Mouse (Mus musculus) heart, adult 2 months (tissue): ENCODE measurements around the gene Eif1. TPM values are rescaled to one million over a fixed set of nuclear protein-coding genes. Genes with fewer than 3 reads are reported as not detected.

Experiments used
- DNase-seq, 2 experiments: peaks; one replicate each; pipeline ENCODE4 v3.0.0; 2021
- H3K27ac ChIP-seq: fragments of 200-600 bp; 2 replicates; pipeline ENCODE4 v1.8.1; 2022
- H3K27me3 ChIP-seq: fragments of 200-500 bp; 2 replicates; pipeline ENCODE4 v1.6.1; 2012; ENCODE audit warnings: mild to moderate bottlenecking, low read length, inconsistent platforms, mixed read lengths; ENCODE audit not compliant: control insufficient read depth, insufficient read depth
- H3K36me3 ChIP-seq: fragments of 200-500 bp; 2 replicates; pipeline ENCODE4 v1.6.1; 2012; ENCODE audit warnings: low read length, inconsistent platforms; ENCODE audit not compliant: control insufficient read depth, insufficient read depth
- H3K4me1 ChIP-seq: fragments of 200-500 bp; 2 replicates; pipeline ENCODE4 v1.6.1; 2011; ENCODE audit warnings: low read length; ENCODE audit not compliant: control insufficient read depth, insufficient read depth
- H3K4me3 ChIP-seq: fragments of 200-600 bp; 2 replicates; pipeline ENCODE4 v1.8.1; 2022
- H3K79me2 ChIP-seq: fragments of 200-500 bp; replicated peaks from 2 replicates; pipeline ENCODE4 v1.6.1; 2012; ENCODE audit warnings: mild to moderate bottlenecking, inconsistent platforms, low read length, moderate library complexity, mixed read lengths; ENCODE audit not compliant: control insufficient read depth, insufficient read depth
- H3K9ac ChIP-seq: fragments of 200-500 bp; 2 replicates; pipeline ENCODE4 v1.6.1; 2012; ENCODE audit warnings: low read depth, mild to moderate bottlenecking, control low read depth, inconsistent platforms, low read length, mixed read lengths
- CTCF ChIP-seq: fragments of 200-600 bp; IDR thresholded peaks from 2 replicates; pipeline ENCODE4 v1.8.1; 2022; ENCODE audit warnings: antibody characterized with exemption, mild to moderate bottlenecking, moderate library complexity
- EP300 ChIP-seq: fragments of 200-500 bp; IDR thresholded peaks from 2 replicates; pipeline ENCODE4 v1.6.1; 2011; ENCODE audit warnings: low read depth, low read length, control low read depth; ENCODE audit not compliant: insufficient read depth
- POLR2A ChIP-seq: fragments of 200-500 bp; IDR thresholded peaks from 2 replicates; pipeline ENCODE4 v1.6.1; 2011; ENCODE audit warnings: mild to moderate bottlenecking, low read depth, low read length, control low read depth; ENCODE audit not compliant: insufficient read depth
- WGBS: fragments of 180-500 bp; shearing (Covaris S2); methylation state at CpG from one replicate; pipeline ENCODE4 v1.1.7; 2018; 5-methylcytosine and 5-hydroxymethylcytosine counted together
- intact Hi-C: fragments of 180-260 bp; cut with DNase I; formaldehyde crosslinking; loops from one replicate; pipeline ENCODE4 v1.15.1; 2025
- polyA plus RNA-seq: library from polyadenylated mRNA; depleted of rRNA; stranded (reverse); fragments of >200 nt; gene quantifications from 2 replicates; pipeline ENCODE4 v1.2.3, GENCODE M21; 2012
- total RNA-seq, 2 experiments: library from RNA; stranded (reverse); gene quantifications; 2 replicates each; pipeline ENCODE4 v1.2.3; 2021

The Eif1 gene
- total and polyA plus RNA-seq, 3 experiments = 195 to 2,054 (median 1,735) TPM

DNA sequence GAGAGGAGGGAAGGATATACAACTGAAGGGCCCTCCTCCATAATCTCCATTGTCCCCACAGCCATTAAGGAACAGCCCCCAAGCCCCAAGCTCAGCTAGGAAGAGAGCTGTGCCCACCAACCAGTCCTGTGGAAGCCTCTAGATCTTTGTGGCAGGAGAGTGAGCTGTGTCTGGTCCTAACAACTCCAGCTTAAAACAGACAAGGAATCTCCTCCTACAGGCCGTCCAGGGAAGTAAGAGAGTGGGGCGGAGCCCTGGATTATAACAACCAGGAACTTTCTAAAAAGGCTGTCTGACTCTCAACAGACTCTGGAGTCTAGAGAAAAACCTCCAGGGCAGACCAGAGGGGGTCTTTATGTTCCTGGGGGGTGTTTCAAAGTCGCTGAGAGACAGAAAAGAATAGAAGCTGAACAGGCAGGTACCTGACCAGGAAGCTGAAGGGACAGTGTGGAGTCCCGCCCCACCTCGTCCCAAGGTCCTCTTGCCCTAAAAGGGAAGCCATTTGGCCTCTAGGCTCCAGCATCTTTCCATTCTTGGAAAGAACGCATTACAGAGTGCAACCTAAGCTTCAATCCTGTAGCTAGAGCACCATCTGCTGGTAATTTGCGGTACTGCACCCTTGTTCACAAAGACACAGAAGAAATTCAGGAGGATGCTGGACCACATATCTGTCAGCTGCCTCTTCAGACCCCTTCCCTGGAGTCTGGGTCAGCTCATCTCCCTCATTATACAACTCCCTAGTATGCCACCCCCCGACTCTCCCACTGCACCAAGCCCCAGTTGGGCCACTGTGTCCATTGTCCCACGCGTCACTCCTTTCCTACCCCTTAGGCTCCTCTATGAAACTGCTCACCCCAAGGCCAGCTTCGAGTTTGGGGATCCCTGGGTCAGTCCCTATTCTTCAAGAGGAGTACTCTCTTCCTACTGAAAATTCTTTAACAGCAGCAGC, 37.8 kb upstream of the Eif1 start:
- no peak for TF ChIP-seq POLR2A
- TF ChIP-seq CTCF = peak; percentile 77
- 0 out of 2 replicates have a peak, but pooled peaks have one; percentile 10 for TF ChIP-seq EP300
- 20% methylated on average over 11 of the region's 11 CpGs for WGBS

DNA sequence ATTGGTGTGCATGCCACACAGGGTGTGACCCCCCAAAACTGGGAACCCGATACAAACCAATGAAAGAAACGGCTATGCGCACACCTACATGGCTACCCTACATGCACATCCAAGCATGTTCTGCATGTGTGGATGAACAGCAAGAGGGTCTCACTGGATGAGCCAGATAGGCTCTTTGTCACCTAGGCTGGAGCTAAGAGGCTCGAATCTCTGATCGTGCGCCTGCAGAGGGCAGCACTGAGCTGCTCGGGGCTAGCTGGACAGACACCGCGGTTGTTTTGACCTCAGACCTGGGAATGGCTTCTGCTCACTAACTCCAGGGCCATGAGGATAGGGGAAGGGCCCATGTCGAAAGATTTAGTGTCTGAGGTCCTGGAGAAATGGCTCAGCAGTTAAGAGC, 37.1 kb upstream of the Eif1 start:
- TF ChIP-seq POLR2A (no peak), EP300 (no peak), CTCF (peak; percentile 82)
- Histone ChIP-seq H3K79me2 (no peaks in the 10 kb centered on the region), H3K36me3 (no peaks in the 10 kb centered on the region), H3K27me3 (no peaks in the 10 kb centered on the region), H3K4me1 (no peaks in the 10 kb centered on the region; the same call in 1 of the 2 replicates), H3K27ac (no peak overlapping the region), H3K4me3 (no peak overlapping the region), H3K9ac (no peak overlapping the region)
- peak; percentile 68 to 84 for DNase-seq
- 20% methylated on average over 10 of the region's 10 CpGs for WGBS
- intact Hi-C loops = loop anchor here (1.0 to 5.0 kb wide), 4 partner anchors 16 to 904 kb away; no protein-coding TSS in a partner anchor

More for the DNA sequence above, 37.8 kb upstream of the Eif1 start:
- intact Hi-C loops = loop anchor here (1.0 to 5.0 kb wide), 4 partner anchors 16 to 903 kb away; no protein-coding TSS in a partner anchor
- Histone ChIP-seq H3K79me2 (no peaks in the 10 kb centered on the region), H3K27ac (no peak overlapping the region), H3K4me3 (no peak overlapping the region), H3K27me3 (no peaks in the 10 kb centered on the region), H3K9ac (no peak overlapping the region), H3K4me1 (no peaks in the 10 kb centered on the region), H3K36me3 (no peaks in the 10 kb centered on the region)
- peak; percentile 63 to 83 for DNase-seq

DNA sequence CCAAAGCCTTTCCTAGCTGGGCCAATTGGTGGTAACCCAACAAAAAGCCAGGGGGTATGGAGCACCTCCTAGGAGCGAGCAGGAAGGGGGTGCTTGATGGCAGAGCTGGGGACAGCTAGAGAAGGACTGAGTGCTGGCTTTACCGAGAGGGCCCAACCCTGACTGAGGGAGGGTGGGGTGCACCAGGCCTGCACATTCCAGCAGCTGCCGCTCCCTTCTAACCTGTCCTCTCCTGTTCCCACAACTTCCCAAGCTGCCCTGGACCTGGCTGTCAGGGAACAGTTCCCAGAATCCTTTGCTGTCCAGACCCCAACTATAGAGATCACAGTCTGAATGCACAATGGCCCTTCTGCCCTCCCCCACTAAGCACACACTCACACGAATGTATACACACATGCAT, 34.7 kb upstream of the Eif1 start:
- no peaks in the 10 kb centered on the region for H3K79me2 ChIP-seq
- H3K4me3 ChIP-seq = no peak overlapping the region
- no peak for TF ChIP-seq EP300
- no peak for TF ChIP-seq POLR2A
- no peak overlapping the region for H3K27ac ChIP-seq
- 74% methylated on average over 4 of the region's 4 CpGs for WGBS
- no peaks in the 10 kb centered on the region; the same call in 1 of the 2 replicates for H3K4me1 ChIP-seq
- DNase-seq = no peak
- H3K9ac ChIP-seq = no peak overlapping the region
- H3K36me3 ChIP-seq = no peaks in the 10 kb centered on the region
- H3K27me3 ChIP-seq = no peaks in the 10 kb centered on the region
- intact Hi-C loops = loop anchor here (5.0 kb wide), 1 partner anchor 823 kb away; no protein-coding TSS in a partner anchor

DNA sequence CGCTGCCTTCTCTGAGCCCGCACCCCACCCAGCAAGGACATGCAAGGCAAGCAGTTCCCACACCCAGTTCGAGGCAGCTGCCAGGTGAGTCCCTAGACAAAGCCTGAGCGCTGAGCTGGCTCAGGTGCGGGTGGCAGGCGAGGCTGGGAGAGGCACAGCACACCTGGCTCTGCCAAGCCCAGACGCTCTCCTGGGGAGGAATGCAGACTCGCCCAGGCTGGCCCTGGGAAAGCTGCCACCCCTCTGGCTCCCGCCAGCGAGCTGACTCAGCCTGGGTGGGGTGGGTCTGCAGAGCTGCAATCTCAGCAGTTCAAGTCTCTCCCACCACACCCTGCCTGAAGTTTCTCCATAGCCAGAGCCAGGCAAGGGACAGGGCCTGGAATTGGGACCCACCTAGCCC, 32.7 kb upstream of the Eif1 start:
- Histone ChIP-seq H3K4me3 (no peak overlapping the region), H3K27me3 (no peaks in the 10 kb centered on the region), H3K4me1 (no peaks in the 10 kb centered on the region; the same call in 1 of the 2 replicates), H3K79me2 (no peaks in the 10 kb centered on the region), H3K27ac (no peak overlapping the region), H3K9ac (no peak overlapping the region), H3K36me3 (no peaks in the 10 kb centered on the region)
- no peak for TF ChIP-seq CTCF
- no peak for TF ChIP-seq EP300
- no peak for TF ChIP-seq POLR2A
- DNase-seq = peak; percentile 68 to 76
- intact Hi-C loops = no loop called here
- WGBS = 48% methylated on average over 10 of the region's 10 CpGs

DNA sequence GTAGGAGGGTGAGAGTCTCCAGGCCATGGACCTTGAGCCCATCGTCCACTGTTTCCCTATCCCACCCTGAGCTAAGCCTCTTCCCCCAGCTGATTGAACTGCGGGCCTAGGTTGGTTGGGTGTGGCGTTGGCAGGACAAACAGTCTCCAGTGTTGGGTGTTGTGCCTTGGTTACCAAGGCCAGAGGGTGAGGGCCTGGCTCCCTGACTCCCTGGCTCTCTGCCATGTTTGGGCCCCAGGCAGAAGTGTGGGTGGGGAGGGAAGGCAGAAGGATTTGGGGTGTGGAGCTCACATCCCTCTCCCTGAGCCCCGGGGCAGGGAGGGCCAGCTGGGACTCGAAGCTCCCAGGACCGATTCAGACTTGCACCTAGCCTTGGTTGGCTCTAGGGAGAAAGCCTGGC, 30.7 kb upstream of the Eif1 start:
- Histone ChIP-seq H3K27ac (no peak overlapping the region), H3K4me1 (no peaks in the 10 kb centered on the region; the same call in 1 of the 2 replicates)
- 67% methylated on average over 6 of the region's 6 CpGs for WGBS

DNA sequence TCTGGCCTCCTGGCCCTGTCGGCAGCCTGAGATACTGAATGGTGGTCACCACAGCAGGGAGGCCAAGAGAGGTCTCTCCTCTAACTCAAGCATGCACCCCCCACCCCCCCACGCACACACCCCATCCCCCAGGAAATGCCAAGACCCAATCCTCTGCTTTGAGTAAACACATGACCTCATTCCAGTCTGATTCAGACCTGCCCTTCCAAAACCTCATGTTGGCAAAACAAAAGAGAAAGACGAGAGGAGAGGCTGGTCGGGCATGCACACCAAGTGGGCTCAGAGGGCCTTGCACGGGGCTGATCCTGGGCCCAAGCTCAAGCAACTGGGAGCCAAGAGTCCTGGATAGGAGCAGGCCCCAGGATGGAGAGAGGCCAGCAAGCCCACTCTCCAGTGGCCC, 29.4 kb upstream of the Eif1 start:
- no peaks in the 10 kb centered on the region; the same call in 1 of the 2 replicates for H3K4me1 ChIP-seq
- no peaks in the 10 kb centered on the region for H3K79me2 ChIP-seq
- intact Hi-C loops = no loop called here
- H3K27ac ChIP-seq = peak overlapping the region; percentile 26; the same call in 1 of the 2 replicates
- TF ChIP-seq EP300 (no peak), POLR2A (no peak), CTCF (no peak)
- WGBS = 44% methylated on average over 5 of the region's 5 CpGs
- no peaks in the 10 kb centered on the region for H3K27me3 ChIP-seq
- no peak overlapping the region for H3K9ac ChIP-seq
- no peak overlapping the region for H3K4me3 ChIP-seq
- H3K36me3 ChIP-seq = no peaks in the 10 kb centered on the region
- DNase-seq = peak in 1 of 2 experiments; percentile 32

More for the DNA sequence above, 30.7 kb upstream of the Eif1 start:
- Histone ChIP-seq H3K4me3 (no peak overlapping the region), H3K9ac (no peak overlapping the region), H3K79me2 (no peaks in the 10 kb centered on the region), H3K27me3 (no peaks in the 10 kb centered on the region), H3K36me3 (no peaks in the 10 kb centered on the region)
- no peak for TF ChIP-seq EP300
- no peak for TF ChIP-seq POLR2A
- no peak for TF ChIP-seq CTCF
- intact Hi-C loops = no loop called here
- peak in 1 of 2 experiments; percentile 52 for DNase-seq
